Mouse (Mus musculus) C2C12 (cell line): ENCODE data around the gene Abhd16a.

Experiments
- CTCF ChIP-seq: IDR thresholded peaks from one replicate; pipeline ENCODE4 v1.5.1; 2011; ENCODE audit not compliant: control insufficient read depth, insufficient read depth, insufficient read length
- MAX ChIP-seq: IDR thresholded peaks from one replicate; pipeline ENCODE4 v1.6.1; 2011; ENCODE audit warnings: mild to moderate bottlenecking, control low read depth

GRCm38 (mm10) chr17:35132174-35132560, 43.1 kb downstream of the Abhd16a start:
- TF ChIP-seq MAX (no peak), CTCF (no peak)
